Mouse (Mus musculus) heart, postnatal 0 days (tissue): Measurements from ENCODE around the gene Trappc12. TPM values are rescaled to one million over a fixed set of nuclear protein-coding genes. Genes with fewer than 3 reads are reported as not detected.
"Not testable (repeated sequence)": the region's sequence is repeated elsewhere in the genome, so short reads cannot be mapped to it uniquely, and the experiment has no call there.

Experiments used
- ATAC-seq: fragments of 200-750 bp; cut with Nextera tagmentation; 2 replicates; pipeline ENCODE4 v1.8.0; 2017; ENCODE audit warnings: low read depth, moderate number of reproducible peaks, moderate library complexity; ENCODE audit not compliant: insufficient read depth
- DNase-seq: peaks from one replicate; pipeline ENCODE4 v3.0.0-alpha.2; 2016; ENCODE audit warnings: low spot score
- H3K27ac ChIP-seq: fragments of 300-500 bp; sonication (generic); 2 replicates; pipeline ENCODE4 v1.5.1; 2014; ENCODE audit warnings: low read depth, mild to moderate bottlenecking
- H3K27me3 ChIP-seq: fragments of 300-500 bp; sonication (generic); 2 replicates; pipeline ENCODE4 v1.6.1; 2014; ENCODE audit warnings: low read length, mixed read lengths; ENCODE audit not compliant: control insufficient read depth, insufficient read depth
- H3K36me3 ChIP-seq: fragments of 300-500 bp; sonication (generic); replicated peaks from 2 replicates; pipeline ENCODE4 v1.6.1; 2014; ENCODE audit warnings: low read length, mixed read lengths; ENCODE audit not compliant: control insufficient read depth, insufficient read depth
- H3K4me1 ChIP-seq: fragments of 300-500 bp; sonication (generic); 2 replicates; pipeline ENCODE4 v1.6.1; 2014; ENCODE audit warnings: antibody characterized with exemption; ENCODE audit not compliant: control insufficient read depth, insufficient read depth
- H3K4me2 ChIP-seq: fragments of 300-500 bp; sonication (generic); 2 replicates; pipeline ENCODE4 v1.6.1; 2014; ENCODE audit warnings: low read depth, mild to moderate bottlenecking, low read length, moderate library complexity
- H3K4me3 ChIP-seq: fragments of 300-500 bp; sonication (generic); 2 replicates; pipeline ENCODE4 v1.5.1; 2014; ENCODE audit warnings: low read depth, low read length
- H3K9ac ChIP-seq: fragments of 300-500 bp; sonication (generic); replicated peaks from 2 replicates; pipeline ENCODE4 v1.6.1; 2014; ENCODE audit warnings: low read depth, low read length, mixed read lengths
- H3K9me3 ChIP-seq: fragments of 300-500 bp; sonication (generic); replicated peaks from 2 replicates; pipeline ENCODE4 v1.6.1; 2016; ENCODE audit warnings: low read length; ENCODE audit not compliant: control insufficient read depth
- CTCF ChIP-seq: IDR thresholded peaks from 2 replicates; pipeline ENCODE4 v1.5.1; 2016; ENCODE audit warnings: antibody characterized with exemption, control low read depth, low read depth
- EP300 ChIP-seq: IDR thresholded peaks from 2 replicates; pipeline ENCODE4 v1.6.1; 2016; ENCODE audit warnings: antibody characterized with exemption, low read depth
- WGBS: fragments of 180-500 bp; shearing (Covaris S2); extraction: QIAGEN DNeasy Blood & Tissue Kit; methylation state at CpG from one replicate; pipeline ENCODE4 v1.1.7; 2014; 5-methylcytosine and 5-hydroxymethylcytosine counted together
- polyA plus RNA-seq: library from polyadenylated mRNA; unstranded; fragments of >200 nt; fragmentation: Nextera tagmentation; extraction: Ambion mirVana; gene quantifications from 2 replicates; pipeline ENCODE4 v1.2.1, GENCODE M21; 2015
- total RNA-seq: library from RNA; depleted of rRNA; stranded (reverse); fragments of >200 nt; gene quantifications from 2 replicates; pipeline ENCODE4 v1.2.3, GENCODE M21; 2014; ENCODE audit warnings: low replicate concordance

The Trappc12 gene
- total and polyA plus RNA-seq, 2 experiments from 2014 or later, result 21.6 to 41.4 TPM

DNA sequence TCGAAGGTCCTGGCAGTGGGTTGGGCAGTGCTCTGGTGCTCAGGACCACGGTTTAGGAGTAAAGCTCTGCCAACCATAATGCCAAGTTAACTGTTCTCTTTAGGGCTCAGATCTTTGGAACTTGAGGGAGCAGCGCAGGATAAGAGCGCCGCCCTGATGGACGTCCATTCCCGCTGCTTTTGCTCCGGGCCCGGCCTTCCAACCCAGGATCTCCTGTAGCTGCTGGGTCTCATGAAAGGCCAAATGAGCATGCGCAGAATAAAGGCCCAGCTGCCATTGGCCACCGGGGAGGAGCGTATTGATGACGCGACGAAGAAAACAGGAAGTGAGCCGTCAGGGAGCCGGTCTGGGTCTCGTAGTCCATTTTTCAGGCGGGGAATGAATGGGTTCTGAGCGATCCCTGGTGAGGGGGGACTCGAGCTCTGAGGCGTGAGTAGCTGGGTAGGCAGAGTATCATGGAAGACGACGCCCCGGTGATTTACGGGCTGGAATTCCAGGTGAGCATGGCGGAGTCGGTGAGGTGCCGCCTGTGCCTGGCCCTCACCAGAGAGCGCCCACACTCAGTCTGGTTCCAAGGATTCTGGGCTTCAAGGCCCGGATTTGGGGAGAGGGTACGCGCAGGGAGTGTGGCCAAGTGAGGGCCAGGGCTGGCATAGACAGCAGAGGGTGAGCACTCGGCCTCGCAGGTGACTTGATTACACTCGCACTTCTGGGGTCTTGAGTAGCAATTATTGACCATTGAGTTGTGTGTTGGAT lies 1.4 kb upstream of the Trappc12 start, which contains the start of gene Eipr1:
TSS of gene Eipr1 (plus strand) at position 296 of the 756 bp plus-strand sequence.
- peak within 1 kb of the TSS; percentile 95 for H3K4me2 ChIP-seq
- peaks cover 7% of the 10 kb centered on the region; the same call in 1 of the 2 replicates for H3K36me3 ChIP-seq
- peak within 1 kb of the TSS; percentile 64 for H3K9ac ChIP-seq
- H3K4me3 ChIP-seq, result peak within 1 kb of the TSS; percentile 78
- peak; percentile 96 for DNase-seq
- no peak for TF ChIP-seq EP300
- 0 out of 2 replicates have a peak, but pooled peaks have one; percentile 2 for TF ChIP-seq CTCF
- peaks cover 12% of the 10 kb centered on the region for H3K4me1 ChIP-seq
- peak; percentile 84 for ATAC-seq
- peak within 1 kb of the TSS; percentile 64 for H3K27ac ChIP-seq
- no peaks in the 10 kb centered on the region for H3K27me3 ChIP-seq
- WGBS, result 4% methylated on average over 36 of the region's 36 CpGs
- H3K9me3 ChIP-seq, result no peaks in the 10 kb centered on the region

DNA sequence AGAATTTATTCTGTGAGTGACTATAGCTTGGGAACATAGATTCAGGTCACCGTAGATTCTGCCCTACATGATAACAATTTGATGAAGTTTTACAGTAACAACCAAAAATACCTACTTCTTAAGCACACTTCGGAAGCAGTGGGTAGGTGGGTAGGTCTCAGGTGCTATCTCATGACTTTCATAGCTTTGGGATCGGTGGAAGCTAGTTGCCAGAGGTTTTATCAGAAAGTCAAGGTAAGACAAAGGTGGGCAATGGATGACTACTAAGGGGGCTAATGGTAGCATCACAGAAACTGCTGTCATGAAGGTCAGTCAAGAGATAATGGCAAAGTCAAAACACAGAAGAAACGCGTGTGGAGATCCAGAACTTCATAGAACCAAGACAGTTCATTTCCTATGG lies 604 bp upstream of the Trappc12 start:
- H3K27me3 ChIP-seq, result no peaks in the 10 kb centered on the region
- H3K4me2 ChIP-seq, result peak overlapping the region; percentile 72; the same call in 1 of the 2 replicates
- no peaks in the 10 kb centered on the region for H3K9me3 ChIP-seq
- no peak for DNase-seq
- peaks cover 15% of the 10 kb centered on the region for H3K36me3 ChIP-seq
- H3K4me3 ChIP-seq, result no peak overlapping the region; the same call in 1 of the 2 replicates
- no peak for ATAC-seq
- H3K27ac ChIP-seq, result peak overlapping the region; percentile 64; the same call in 1 of the 2 replicates
- WGBS, result 95% methylated on average over 5 of the region's 5 CpGs
- TF ChIP-seq CTCF, result no peak
- TF ChIP-seq EP300, result no peak
- no peak overlapping the region for H3K9ac ChIP-seq
- H3K4me1 ChIP-seq, result peaks cover 12% of the 10 kb centered on the region

DNA sequence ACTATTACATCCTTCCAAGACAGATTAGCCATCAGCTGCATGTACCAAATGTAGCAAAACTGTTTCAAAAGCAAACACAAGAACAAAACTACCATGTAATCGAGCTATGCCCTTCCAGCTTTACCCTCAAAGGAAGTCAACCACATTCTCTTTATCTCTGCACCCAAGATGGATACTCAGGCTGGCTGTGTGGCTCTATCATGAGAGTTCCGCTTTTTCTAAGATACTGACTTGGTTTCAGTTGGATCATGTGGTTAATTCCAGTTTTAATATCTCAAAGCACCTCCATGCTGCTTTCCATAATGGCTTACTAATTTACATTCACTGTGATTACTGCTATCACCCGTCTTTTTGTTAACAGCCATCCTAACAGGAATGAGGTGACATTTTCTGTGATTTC lies 6.9 kb downstream of the Trappc12 start:
- peaks cover 42% of the 10 kb centered on the region for H3K36me3 ChIP-seq

DNA sequence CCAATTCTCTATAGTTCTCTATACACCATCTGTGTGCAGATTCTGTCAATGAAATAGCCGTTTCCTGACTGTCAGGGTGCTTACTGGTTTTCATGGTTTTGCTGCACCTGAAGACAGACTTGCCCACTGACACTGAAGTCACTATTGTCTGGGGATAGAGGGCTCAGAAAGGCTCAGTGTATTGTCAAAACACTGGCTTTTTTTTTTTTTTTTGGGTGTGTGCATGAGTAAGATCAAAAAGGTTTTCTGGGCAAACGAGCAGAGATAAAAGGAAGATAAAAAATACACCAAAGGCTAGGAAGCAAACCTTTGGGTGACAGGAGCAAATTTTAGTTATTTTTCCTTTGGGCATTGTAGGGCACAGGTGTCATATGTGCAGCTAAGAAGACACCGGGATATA lies 15.0 kb downstream of the Trappc12 start:
- Histone ChIP-seq H3K4me3 (no peak overlapping the region), H3K4me2 (no peak overlapping the region), H3K36me3 (peaks cover 54% of the 10 kb centered on the region), H3K27ac (no peak overlapping the region), H3K4me1 (no peaks in the 10 kb centered on the region), H3K9me3 (no peaks in the 10 kb centered on the region), H3K9ac (no peak overlapping the region), H3K27me3 (no peaks in the 10 kb centered on the region)
- DNase-seq (no peak), ATAC-seq (no peak)
- WGBS, result 89% methylated on average over 3 of the region's 3 CpGs
- TF ChIP-seq CTCF, result no peak
- no peak for TF ChIP-seq EP300

More for the DNA sequence above, 6.9 kb downstream of the Trappc12 start:
- no peak overlapping the region for H3K27ac ChIP-seq
- no peak overlapping the region for H3K4me2 ChIP-seq
- H3K27me3 ChIP-seq, result no peaks in the 10 kb centered on the region
- H3K9ac ChIP-seq, result no peak overlapping the region
- H3K4me1 ChIP-seq, result 0 out of 2 replicates have a peak, but pooled peaks cover 6% of the 10 kb centered on the region
- DNase-seq (no peak), ATAC-seq (no peak)
- TF ChIP-seq CTCF (no peak), EP300 (no peak)
- 73% methylated on average over 3 of the region's 3 CpGs for WGBS
- no peak overlapping the region for H3K4me3 ChIP-seq
- H3K9me3 ChIP-seq, result no peaks in the 10 kb centered on the region

DNA sequence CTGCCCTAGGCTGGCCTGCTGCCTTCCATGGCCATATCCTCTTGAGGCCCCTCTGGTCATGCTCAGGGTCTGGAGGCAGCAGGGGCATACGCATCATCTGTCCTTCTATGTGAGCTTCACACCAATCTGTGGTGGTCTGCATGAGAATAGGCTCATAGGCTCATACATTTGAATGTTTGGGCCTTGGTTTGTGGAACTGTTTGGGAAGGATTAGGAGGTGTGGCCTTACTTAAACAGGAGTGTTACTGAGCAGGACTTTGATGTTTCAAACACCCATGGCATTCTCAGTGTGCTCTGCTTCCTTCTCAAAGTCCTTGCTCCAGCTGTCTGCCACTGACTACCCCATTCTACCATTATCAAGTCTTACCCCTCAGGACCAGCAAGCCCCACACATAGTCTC lies 16.0 kb downstream of the Trappc12 start:
- no peak for ATAC-seq
- Histone ChIP-seq H3K36me3 (peaks cover 61% of the 10 kb centered on the region), H3K27ac (no peak overlapping the region), H3K4me2 (no peak overlapping the region), H3K9ac (no peak overlapping the region), H3K4me3 (no peak overlapping the region), H3K9me3 (no peaks in the 10 kb centered on the region), H3K4me1 (no peaks in the 10 kb centered on the region), H3K27me3 (no peaks in the 10 kb centered on the region)
- no peak for DNase-seq
- 100% methylated on average over 1 of the region's 1 CpGs for WGBS
- TF ChIP-seq EP300, result no peak
- TF ChIP-seq CTCF, result no peak

DNA sequence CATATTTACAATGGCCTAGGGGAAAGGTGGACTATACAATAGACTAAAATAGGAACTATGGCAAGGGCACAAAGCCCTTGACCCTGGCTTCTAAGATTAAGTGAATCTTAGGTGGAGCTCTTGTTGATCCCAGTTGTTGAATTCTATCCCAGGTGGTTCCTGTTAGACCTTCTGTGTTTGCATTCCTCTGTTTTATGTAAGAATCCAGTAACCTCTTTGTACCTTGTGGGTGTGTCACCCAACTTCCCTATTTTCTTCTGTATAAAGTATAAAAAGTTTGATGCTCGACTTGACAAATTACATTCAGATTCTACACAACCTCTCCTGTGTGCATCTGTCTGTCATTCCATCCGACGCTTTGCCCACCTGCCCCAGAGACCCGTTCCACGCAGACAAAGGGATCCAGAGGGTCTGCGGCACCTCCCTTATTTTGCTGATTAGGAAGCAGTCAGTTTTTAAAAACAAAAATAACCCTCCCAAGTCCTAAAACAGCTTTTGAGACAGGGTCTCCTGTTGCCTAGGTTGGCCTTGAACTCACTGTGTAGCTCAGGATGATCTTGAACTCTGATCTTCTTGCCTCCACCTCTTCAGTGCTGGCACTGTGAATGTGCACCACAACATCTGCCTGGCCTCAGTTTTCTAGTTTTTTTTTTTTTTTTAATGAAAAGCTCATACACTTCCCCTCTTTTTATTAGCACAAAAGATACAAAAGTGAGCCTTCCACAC lies 16.6 kb downstream of the Trappc12 start:
- H3K4me3 ChIP-seq, H3K9me3 ChIP-seq, H3K27ac ChIP-seq, H3K9ac ChIP-seq, DNase-seq, ATAC-seq, H3K4me2 ChIP-seq, H3K4me1 ChIP-seq, H3K27me3 ChIP-seq: not testable (repeated sequence)
- WGBS, result 96% methylated on average over 6 of the region's 6 CpGs
- peaks cover 64% of the 10 kb centered on the region for H3K36me3 ChIP-seq
